Mouse (Mus musculus) spleen, embryonic (tissue): ENCODE results near the gene Plk3.

ENCODE experiments used
- CTCF ChIA-PET: fragments of 350-600 bp; sonication (Branson Sonifier 250); formaldehyde crosslinking; loops from one replicate; lab custom pipeline; 2022; lab: Charles Lee

Plk3 gene

GRCm38 (mm10) chr4:117122209-117122608 lies 11.6 kb downstream of the Plk3 start:
- CTCF ChIA-PET: interaction anchor here (0.7 to 3.3 kb wide), 3 partner anchors 11 to 18 kb away, joined by 3 to 17 read pairs (median 5); partner anchors contain the start of gene Plk3

GRCm38 (mm10) chr4:117120445-117121414 lies 13.0 kb downstream of the Plk3 start:
- CTCF ChIA-PET: interaction anchor here (0.6 to 3.3 kb wide), 5 partner anchors 8 to 36 kb away, joined by 3 to 17 read pairs (median 5); partner anchors contain the start of gene Plk3

- CTCF ChIA-PET: interaction anchor here (0.6 to 3.3 kb wide), 5 partner anchors 9 to 35 kb away, joined by 3 to 17 read pairs (median 5); partner anchors contain the start of gene Plk3
These were observed 13.7 kb downstream of the Plk3 start for GRCm38 (mm10) chr4:117120052-117120444.

- CTCF ChIA-PET: interaction anchor here (0.8 to 3.3 kb wide), 4 partner anchors 9 to 34 kb away, joined by 3 to 17 read pairs (median 8); partner anchors contain the start of gene Plk3
These were observed 14.1 kb downstream of the Plk3 start for GRCm38 (mm10) chr4:117119636-117120035.

GRCm38 (mm10) chr4:117117931-117118330 lies 15.8 kb downstream of the Plk3 start:
- CTCF ChIA-PET: no interaction called here

- CTCF ChIA-PET: interaction anchor here (0.6 kb wide), 1 partner anchor 380 kb away, joined by 10 read pairs; no protein-coding TSS in a partner anchor
These were observed 18.2 kb downstream of the Plk3 start for GRCm38 (mm10) chr4:117115592-117115991.

- CTCF ChIA-PET: interaction anchor here (0.5 kb wide), 1 partner anchor 44 kb away, joined by 3 read pairs; no protein-coding TSS in a partner anchor
These were observed 20.5 kb downstream of the Plk3 start for GRCm38 (mm10) chr4:117113237-117113636.

GRCm38 (mm10) chr4:117110985-117111384 lies 22.8 kb downstream of the Plk3 start:
- CTCF ChIA-PET: interaction anchor here (1.1 kb wide), 1 partner anchor 35 kb away, joined by 3 read pairs; no protein-coding TSS in a partner anchor

- CTCF ChIA-PET: interaction anchor here (0.6 to 1.1 kb wide), 2 partner anchors 19 to 36 kb away, joined by 3 read pairs; no protein-coding TSS in a partner anchor
These were observed 23.5 kb downstream of the Plk3 start for GRCm38 (mm10) chr4:117110249-117110648.

- CTCF ChIA-PET: no interaction called here
These were observed 24.4 kb downstream of the Plk3 start for GRCm38 (mm10) chr4:117109330-117109729.

GRCm38 (mm10) chr4:117108524-117108849 lies 25.3 kb downstream of the Plk3 start:
- CTCF ChIA-PET: no interaction called here

GRCm38 (mm10) chr4:117107813-117108523 lies 25.8 kb downstream of the Plk3 start:
- CTCF ChIA-PET: interaction anchor here (0.8 kb wide), 1 partner anchor 32 kb away, joined by 3 read pairs; no protein-coding TSS in a partner anchor

GRCm38 (mm10) chr4:117105127-117105526 lies 28.6 kb downstream of the Plk3 start:
- CTCF ChIA-PET: no interaction called here

GRCm38 (mm10) chr4:117104672-117105071 lies 29.1 kb downstream of the Plk3 start:
- CTCF ChIA-PET: no interaction called here

GRCm38 (mm10) chr4:117101218-117101617 lies 32.5 kb downstream of the Plk3 start:
- CTCF ChIA-PET: no interaction called here

GRCm38 (mm10) chr4:117100036-117100435 lies 33.7 kb downstream of the Plk3 start:
- CTCF ChIA-PET: no interaction called here

- CTCF ChIA-PET: no interaction called here
These were observed 35.1 kb downstream of the Plk3 start for GRCm38 (mm10) chr4:117098764-117099036.

GRCm38 (mm10) chr4:117097969-117098763 lies 35.6 kb downstream of the Plk3 start:
- CTCF ChIA-PET: no interaction called here

GRCm38 (mm10) chr4:117096666-117097065 lies 37.1 kb downstream of the Plk3 start:
- CTCF ChIA-PET: no interaction called here

- CTCF ChIA-PET: no interaction called here
These were observed 38.0 kb downstream of the Plk3 start, which contains the start of gene Ptch2 for GRCm38 (mm10) chr4:117095551-117096452. TSS of gene Ptch2 (plus strand) at chr4:117096075.
